Mouse (Mus musculus) lung, adult 2 months (tissue): ENCODE measurements around the gene Muc4.

Experiments
- CTCF ChIP-seq: fragments of 200-500 bp; IDR thresholded peaks from 2 replicates; pipeline ENCODE4 v1.5.1; 2011; ENCODE audit warnings: mild to moderate bottlenecking, low read length, control low read depth; ENCODE audit not compliant: insufficient read depth
- POLR2A ChIP-seq: fragments of 200-500 bp; IDR thresholded peaks from 2 replicates; pipeline ENCODE4 v1.6.1; 2011; ENCODE audit warnings: low read depth, mild to moderate bottlenecking, control low read depth, low read length, borderline replicate concordance; ENCODE audit errors: extremely low read depth

GRCm38 (mm10) chr16:32790056-32790455, 54.4 kb downstream of the Muc4 start:
- no peak for TF ChIP-seq CTCF
- no peak for TF ChIP-seq POLR2A
